Mouse (Mus musculus): ENCODE measurements at regions not wholly inside any gene's neighbourhood (a gene's known extent, or its start where the extent isn't known, plus 50 kb on each side); places are given as distances from the start of the nearest gene placed in this dataset.

DNA sequence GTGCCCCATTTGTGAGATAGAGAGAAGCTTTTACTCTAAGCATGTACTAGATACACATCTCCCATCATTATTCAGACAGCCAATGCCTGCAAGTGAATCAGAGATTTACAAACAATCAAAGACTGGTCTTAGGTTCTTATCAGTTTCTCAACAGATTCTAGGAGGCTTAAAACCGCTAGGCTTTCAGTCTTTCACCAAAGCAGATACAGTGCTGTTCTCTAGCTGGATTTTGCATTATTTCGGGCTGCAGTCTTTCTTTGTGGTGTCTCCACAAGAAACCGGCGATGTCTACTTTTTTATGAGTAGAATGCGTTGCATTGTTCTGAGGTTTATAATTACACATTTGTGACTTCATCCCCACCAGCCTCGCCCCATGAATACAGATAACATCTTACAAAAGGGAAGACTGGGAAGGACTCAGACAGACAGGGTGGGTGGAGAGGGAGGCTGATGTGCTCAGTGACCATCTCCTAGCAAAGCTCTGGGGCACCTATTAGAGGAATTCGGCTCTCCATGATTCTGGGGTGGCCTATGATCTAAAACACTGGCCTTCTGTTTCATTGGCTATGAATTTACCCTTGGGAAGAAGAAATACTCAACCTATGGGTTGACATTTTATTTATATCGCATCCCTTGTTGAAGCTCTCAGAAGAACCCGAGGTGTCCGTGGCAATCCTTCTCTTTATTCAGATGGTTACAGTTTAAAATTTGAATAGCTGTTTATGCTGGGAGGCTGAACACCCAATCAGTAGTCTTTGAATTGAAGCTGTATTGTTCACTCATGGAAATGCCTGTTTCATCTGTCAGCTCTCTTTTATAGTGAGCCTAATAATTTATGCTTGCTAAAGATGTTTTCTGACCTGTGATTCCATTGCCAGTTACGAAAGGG lies 343.8 kb downstream of the Tmem161b start:
- DNase-seq (ENCODE audit: low read depth), result no peak

DNA sequence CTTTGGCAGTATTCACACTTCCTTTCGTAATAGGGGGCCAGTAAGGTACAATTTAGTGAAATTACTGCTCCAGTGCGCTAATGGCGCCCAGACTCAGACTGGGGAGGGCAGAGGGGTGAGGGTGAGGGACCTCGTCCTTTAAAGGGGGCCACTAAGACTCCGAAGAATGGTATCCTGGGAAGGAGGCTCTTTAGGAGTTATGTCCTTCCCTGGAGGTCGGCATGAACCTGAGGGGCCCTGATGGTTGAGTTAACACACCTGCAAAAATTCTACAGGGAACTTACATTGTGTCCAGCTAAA lies 344.4 kb downstream of the Tmem161b start:
- no peak for DNase-seq (ENCODE audit: low read depth)

DNA sequence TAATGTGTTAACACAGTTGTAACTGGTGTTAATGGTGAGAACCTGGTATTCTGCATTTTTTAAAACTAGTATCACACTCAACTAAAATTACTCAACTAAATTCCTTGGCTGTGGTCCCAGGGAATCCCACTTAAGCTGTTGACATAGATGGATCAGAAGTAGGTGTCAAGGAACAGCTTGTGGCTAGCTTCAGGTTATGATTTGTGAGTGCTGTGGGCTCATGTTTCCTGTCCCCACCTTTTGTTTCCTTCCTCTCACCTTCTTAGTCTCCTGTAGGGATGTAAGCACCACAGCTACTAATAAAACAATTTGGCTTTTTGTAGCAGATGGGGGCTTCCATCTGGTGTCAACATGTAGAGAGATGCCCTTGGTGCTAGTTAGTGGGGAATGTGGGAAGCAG lies 347.3 kb downstream of the Tmem161b start:
- no peak for DNase-seq (ENCODE audit: low read depth)

DNA sequence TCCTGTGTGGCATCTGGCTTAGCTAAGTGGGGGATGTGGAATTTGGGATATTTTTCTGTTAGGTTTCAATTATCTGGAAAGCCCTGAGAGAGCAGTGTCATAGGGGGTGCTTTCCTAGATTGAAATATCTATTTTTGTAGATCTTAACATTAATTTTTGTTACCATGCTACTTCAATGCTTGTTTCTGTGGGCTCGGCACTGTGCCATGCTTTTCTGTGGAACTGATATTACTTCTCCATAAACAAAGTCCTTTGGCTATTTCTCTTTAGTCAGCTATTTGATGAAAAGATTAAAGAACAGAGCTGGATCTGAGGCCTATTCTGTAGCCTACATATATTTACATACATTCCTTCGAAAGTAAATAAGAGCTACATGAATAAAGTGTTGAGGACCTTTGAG lies 348.1 kb downstream of the Tmem161b start:
- no peak for DNase-seq (ENCODE audit: low read depth)

DNA sequence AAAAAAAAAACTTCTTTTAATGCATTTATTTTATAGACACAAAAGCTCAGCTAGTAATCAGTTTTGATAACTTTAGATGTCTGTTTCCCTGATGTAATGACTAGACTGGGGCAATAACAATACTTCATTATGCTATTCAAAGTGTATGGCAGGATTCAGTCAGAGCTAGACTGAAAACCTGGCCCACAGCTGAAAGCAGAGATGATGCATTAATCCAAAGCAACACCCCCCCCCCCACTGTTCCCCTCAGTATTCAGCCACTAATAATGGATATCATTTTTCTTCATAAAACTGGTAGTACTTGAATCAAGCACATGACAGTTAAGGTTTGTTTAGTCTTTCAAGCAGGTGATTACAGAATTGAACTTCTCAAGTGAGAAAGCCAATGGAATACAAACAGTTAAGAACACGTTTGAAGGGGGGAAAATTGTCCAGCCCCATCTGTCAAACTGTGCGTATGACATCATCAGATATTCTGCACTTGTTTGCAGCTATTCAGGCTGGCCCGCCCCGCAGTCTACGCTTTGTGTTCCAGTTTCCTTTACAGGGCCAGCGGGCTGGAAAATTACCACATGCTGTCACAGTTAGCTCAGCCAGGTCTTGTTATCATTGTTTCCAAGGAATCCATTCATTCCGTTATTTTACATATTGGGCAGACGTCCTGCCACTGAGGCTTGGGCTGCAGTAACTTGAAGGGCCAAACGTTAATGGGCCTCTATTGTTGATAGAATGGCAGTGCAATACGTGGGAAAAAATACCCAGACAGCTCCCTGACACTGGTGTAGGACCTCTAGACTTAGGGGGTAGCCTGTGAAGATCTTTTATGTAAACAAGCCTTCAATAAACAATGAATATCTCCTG lies 349.1 kb downstream of the Tmem161b start:
- no peak for DNase-seq (ENCODE audit: low read depth)

DNA sequence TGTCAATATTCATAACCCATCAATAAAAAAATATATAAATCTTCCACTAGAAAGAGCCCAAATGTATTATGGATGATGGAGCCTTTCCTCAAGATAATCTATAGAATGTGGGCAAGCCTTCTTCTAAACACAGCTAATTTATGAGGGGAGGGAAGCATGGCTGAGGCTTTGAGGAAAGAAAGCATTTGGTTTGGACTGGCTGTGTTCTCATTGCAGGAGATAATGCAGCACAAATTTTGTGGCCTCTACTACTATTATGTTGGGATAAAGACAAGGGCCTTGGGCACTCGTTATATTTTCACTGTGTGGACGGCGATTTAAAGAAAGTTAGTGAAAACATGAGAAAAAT lies 349.7 kb downstream of the Tmem161b start:
- no peak for DNase-seq (ENCODE audit: low read depth)

DNA sequence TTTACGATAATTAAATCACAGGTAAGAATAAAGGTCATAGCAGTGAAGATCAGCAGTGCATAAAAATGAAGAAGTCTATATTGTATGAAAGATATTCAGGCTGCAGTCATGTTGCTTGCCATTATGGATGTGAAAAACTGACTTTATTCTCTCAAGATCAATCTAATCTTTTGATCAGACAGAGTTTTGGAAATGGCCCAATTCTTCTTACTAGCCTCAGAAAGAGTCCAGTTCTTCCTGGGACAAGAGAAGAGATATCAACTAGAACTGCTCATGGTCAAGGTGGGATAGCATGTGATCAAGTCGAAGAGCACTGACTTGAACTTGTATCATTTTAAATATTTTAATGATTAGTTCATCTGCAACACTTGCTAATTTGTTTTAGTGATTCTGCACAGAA lies 350.1 kb downstream of the Tmem161b start:
- DNase-seq (ENCODE audit: low read depth), result no peak

DNA sequence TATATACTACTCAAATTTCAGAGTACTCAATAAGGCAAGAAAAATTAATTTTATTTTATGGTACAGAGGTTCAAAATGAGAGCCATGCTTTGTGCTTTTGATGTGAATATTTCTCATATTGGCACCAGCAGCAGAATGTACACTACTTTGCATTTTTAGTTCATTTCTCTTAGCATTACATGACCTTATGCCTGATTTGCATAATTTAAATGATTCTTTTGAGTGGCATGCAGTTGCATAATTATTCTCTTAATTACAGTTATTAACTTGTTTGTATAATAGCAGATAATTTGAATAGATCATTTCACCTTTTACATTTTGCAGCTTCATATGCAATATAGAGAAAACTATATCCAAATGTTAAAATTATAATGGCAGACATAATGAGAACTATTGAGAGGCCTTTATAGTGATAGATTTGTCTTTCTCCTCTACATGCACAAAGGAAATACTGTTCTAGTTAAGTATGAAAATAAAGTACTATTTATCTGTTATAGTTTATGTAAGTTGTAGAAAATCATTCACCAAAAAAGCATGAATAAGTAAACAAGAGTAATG lies 374.6 kb downstream of the Tmem161b start:
- no peak for DNase-seq (ENCODE audit: low read depth)

DNA sequence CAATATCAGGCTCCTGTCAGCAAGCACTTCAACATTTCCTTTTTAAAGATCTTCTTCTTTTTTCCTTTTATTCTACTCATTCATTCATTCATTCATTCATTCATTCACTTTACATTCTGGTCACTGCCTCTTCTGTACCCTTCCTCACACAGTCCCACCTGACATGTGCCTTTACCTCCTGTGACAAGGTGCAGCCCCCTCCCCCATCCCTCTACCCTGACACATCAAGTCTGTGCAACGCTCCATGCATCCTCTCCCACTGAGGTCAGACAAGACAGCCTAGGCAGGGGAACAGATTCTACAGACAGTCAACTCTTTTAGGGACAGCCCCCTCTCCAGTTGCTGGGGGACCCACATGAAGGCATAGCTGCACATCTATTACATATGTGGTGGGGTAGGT lies 380.5 kb downstream of the Tmem161b start:
- no peak for DNase-seq (ENCODE audit: low read depth)

DNA sequence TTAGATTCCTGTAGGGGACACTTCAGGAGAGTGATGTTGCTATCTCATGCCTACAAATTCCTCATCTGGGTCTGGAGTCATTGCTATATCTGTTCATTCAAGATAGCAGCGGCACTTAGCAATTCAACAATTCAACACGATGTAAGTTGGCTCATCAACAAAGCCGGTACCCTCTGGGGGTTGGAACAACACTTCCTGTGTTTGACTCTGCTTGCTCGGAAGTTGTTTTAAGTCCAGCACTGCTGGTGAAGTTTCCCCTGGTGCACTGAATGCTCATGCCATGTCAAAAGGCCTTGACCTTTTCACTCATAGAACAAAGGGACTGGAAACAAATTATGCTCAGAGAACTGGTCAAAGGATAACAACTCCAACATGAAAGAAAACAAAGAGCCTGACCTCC lies 390.4 kb downstream of the Tmem161b start:
- no peak for DNase-seq (ENCODE audit: low read depth)

DNA sequence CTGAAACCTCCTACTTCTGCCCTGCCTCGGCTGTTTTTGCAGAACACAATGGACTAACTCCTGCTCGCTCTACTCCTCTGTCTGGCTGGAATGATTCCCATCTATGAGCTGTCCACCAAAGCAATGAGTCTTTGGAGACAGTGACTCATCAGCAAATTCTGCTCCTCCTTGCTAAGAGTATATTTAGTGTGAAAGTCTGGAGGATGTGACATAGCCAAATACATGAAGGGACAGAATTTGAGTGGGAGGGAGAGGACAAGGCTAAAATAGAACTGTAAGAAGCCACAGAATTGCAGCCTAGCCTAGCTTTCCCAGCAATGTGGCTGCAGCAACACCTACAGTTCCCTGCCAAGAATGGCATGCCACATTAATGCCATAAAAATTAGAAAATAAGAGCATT lies 390.9 kb downstream of the Tmem161b start:
- DNase-seq (ENCODE audit: low read depth), result peak; percentile 57

DNA sequence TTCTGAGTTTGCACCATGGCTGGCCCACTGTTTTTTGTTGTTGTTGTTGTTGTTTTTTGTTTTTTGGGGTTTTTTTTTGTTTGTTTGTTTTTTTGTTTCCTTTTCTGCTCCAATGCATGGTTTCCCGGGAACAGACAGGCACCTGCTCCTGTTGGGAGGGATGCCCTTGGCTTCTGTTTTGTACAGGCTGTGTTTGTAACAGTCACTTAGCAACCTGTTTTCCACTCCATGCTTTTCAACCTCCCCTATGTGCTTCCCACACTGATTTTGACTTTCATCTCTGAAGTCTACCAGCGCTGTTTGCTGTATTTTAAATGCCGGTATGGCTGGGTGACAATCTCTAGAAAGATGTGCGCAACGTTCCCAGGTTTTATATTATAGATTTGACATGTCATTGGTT lies 402.6 kb downstream of the Tmem161b start:
- DNase-seq (ENCODE audit: low read depth), result no peak

DNA sequence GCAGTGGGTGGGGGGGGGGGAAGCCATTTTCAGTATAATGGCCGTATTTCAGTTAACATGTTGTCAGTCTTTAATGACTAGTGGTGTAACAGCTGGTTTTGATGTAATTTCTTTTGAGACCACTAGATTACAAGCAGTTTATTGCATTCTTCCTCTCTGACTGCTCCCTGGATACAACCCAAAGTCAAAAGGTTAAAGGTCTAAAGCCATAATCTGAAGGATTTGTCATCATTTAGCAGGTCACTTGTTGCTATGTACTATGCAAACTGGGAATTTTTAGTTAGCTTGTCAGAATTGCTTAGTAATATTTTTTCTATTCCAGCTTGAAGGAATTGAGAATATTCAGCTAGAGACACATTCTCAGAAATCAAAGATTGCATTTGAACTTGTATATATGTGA lies 403.4 kb downstream of the Tmem161b start:
- DNase-seq (ENCODE audit: low read depth), result no peak

DNA sequence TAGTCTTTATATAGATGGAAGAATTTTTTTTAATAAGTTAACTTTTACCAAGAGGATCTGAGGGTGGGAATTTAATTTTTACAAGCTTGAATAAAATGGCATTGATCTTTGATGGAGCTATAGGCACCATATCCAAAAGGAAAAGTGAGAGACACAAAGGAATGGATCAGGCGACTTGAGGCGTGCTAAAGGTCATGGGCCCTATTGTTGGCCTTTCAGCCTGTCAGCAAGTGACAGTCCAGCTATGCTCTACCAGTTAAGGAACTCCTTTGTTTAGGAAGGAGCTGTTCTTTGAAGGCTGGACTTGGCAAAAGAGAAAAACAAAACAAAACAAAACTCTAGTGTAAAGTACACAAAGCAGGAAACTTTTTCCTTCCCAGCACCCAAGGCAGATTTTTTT lies 403.8 kb downstream of the Tmem161b start:
- no peak for DNase-seq (ENCODE audit: low read depth)

DNA sequence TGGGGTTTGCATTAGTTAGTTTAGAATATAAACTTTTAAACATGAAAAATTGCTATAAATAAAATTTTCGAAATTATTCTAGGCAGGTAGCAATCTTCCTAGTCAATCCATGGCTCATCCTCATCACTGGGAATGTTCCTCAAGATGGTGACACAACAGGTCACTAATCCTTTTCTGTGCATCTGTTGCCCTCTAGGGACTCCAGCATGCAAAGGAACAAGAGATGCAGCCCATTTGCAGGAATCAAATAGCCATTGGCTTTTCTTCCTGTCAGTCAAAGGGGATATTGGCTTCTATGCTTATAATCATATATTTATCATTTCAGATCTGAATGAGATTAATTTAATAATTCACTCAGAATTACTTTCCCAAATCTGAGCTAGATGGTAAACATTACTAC lies 404.3 kb downstream of the Tmem161b start:
- peak; percentile 10 for DNase-seq (ENCODE audit: low read depth)

DNA sequence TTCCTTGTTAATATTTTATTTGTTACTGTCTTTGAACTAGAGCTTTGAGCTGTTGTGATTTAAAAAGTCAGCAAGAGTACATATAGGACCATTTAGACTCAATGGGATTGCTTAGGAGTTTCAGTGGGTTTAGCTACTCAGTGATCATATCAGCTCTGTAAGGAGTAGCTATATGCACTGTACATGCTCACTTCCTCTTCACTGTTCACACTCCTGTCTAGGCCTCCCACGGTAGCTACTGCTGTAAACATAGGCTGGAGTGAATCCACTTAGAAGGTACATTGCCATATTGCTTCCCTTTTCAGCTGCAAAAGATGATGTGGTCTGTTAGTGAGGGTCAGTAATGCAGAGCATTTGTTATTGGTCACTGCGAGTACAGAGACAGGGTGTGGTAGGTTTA lies 408.6 kb downstream of the Tmem161b start:
- no peak for DNase-seq (ENCODE audit: low read depth)

DNA sequence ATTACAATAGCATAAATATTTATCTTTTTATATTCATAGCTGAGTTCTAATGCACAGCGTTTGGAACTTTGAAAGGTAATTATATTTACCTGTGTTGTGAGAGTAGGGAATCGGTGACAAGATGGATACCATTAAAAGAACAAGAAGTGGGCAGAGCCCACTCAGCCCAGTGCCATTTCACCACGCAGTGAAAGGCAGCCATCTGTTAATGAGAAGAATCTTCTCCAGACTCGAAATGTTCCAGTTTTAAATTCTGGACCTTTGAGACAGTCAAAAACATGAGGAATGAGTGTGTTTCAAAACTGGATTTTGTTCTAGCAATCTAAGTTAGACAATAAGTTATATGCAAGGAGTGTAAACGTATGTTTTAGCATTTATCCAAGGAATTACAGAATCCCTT lies 410.4 kb downstream of the Tmem161b start:
- no peak for DNase-seq (ENCODE audit: low read depth)

DNA sequence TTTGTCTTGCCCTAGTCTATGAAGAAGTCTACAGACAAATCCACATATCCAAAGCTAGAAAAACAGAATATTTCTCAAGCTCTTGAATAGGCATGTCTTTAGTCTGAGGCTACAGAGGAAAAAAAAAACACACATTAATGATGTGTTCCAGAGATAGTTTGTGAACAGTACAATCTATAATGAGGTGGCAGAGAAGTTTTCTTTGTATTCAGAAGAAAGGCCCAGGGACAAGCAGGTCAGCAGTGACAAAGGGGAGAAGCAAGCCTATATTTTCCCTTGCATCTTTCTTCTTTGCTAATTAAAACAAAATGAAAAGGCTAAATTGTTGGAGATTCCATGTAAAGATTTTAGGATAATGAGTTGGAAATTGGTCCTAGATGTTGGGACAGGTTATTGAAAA lies 414.7 kb downstream of the Tmem161b start:
- DNase-seq (ENCODE audit: low read depth), result no peak

DNA sequence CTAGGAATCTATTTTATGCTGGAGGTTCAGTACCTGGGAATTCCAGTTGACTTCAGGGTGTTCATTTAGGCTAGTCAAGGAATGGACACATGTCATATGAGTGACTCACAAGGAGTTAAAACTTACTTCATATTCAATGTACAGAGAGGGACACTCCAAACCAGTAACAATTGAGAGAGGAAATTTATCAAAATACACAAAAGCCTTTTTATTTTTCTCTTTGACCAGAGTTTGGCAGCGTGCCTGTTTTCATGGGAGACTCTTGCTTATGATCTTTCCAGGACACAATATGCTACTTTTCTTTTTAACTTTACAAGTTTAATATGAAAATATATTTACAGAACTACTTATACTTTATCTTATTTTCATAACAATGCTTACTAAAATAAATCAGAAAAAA lies 415.5 kb downstream of the Tmem161b start:
- DNase-seq (ENCODE audit: low read depth), result no peak

DNA sequence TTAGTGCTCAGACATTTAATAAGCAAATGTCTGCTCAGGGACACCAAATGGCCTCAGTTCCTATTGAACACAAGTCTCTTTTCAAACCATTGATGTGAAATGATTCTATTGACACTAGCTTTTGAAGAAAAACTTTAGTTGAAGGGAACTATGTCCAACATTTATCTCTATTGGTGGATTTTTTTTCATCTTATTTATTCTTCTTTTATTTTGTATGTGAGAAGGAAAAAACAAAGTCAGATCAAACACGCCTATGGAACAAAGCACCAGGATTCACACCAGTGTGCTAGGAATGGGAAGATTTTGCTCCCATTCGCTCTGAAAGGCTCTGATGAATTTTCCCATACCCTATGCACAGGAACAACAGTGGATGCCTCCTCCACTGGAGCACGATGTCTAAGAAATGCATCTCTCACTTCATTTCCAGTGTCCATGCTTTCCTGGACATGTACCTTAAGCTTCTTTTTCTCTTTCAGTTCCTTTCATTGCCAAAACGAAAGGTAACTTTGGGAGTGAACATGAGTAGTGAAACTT lies 416.4 kb downstream of the Tmem161b start:
- no peak for DNase-seq (ENCODE audit: low read depth)

DNA sequence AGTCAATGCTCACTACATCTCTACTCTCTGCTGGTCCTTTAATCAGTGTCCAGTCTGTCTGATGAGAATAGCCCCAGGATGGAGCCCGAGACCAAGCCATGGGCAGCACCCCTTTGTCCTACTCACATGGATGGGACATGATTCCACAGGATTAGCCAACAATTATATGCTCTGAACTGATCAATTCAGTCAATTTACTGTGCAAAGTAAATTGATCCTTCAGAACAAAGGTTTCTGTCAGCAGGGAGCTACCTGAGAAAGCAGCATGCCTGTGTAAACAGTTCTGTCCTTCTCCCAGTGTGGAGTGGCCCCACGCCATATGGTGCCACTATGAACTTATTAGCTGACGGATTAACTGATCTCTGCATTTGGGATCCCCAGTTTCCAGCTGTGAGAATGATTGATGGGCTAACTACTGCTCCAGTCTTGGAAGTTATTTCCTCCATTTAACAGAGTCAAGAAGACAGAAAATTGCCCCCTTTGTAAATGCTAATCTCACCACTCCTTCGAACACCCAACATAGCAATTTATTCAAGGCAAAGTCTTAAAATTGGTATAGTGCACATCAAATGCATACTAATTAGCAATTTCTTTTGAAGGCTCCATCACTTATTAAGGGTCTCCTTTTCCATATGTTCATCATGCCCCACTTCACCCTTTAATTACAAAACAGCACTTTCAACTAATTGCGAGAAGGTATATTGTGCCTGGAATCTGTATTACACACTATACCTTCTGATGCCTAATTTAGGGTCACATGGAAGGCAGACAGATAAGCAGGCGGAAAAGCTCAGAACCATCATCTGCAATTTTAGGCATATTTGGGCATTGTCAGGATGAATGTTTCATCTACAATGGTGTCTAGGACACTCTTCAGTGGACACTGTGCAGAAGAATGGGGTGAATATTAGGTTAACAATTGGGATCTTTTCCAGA lies 417.3 kb downstream of the Tmem161b start:
- DNase-seq (ENCODE audit: low read depth), result no peak

DNA sequence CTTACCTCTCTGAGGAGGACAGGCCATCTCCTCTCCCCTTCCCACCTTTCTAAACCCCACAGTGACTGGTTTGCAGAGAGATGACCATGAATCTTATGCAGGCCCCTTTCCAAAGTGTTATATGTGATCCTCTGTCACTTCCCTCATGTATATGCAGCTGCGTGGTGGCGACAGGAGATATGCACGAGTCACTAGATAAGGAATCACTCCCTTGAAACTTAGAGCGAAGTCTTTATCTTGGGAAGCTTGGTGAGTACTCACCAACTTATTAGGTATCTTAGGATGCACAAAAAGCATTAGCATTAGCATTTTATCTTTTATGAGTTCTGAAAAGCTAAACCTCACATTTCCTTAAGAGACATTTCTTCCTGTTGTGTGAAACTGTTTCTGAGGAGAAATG lies 421.9 kb downstream of the Tmem161b start:
- DNase-seq (ENCODE audit: low read depth), result no peak
